Comparison of ENCODE assay signal across 8 mouse cellular contexts in the genomic region with DNA sequence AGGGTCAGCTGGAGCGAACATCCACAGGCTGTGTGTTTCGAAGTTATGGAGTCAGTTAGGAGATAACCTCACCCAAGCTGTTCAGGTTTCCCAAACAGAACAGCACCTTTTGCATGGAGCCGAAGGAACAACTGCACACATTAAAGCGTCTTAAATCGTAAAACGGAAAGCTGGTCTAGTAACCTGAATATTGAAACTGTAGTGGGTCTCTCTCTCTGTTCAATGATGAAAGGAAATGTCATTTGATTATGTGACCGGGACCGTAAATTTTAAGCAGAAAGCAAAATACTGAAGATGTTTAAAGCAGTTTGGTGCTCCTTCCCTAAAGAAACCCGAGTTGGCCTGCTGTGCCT. TPM values are rescaled to one million over a fixed set of nuclear protein-coding genes. Genes with fewer than 3 reads are reported as not detected.
DNase-seq lines count a peak whose midpoint lies in the region; ATAC-seq and TF ChIP-seq lines count a peak whose summit lies in the region.

No protein-coding gene starts in this region.

- 0 out of 2 replicates have a peak, but pooled peaks cover 12% of the 10 kb centered on the region for H3K36me3 ChIP-seq in heart, embryonic 12.5 days
- H3K36me3 ChIP-seq in ES-Bruce4 (ENCODE audit: control insufficient read depth, insufficient read depth, low read length, poor library complexity, severe bottlenecking) = 0 out of 2 replicates have a peak, but pooled peaks cover 3% of the 10 kb centered on the region
- H3K36me3 ChIP-seq in forebrain, embryonic 16.5 days (ENCODE audit: control insufficient read depth, insufficient read depth) = no peaks in the 10 kb centered on the region
- H3K36me3 ChIP-seq in macrophage (ENCODE audit: inconsistent target) = no peaks in the 10 kb centered on the region

- no peak for TF ChIP-seq CTCF in ES-Bruce4 (IDR thresholded peaks at IDR 0.05; ENCODE audit: low read depth, low read length)

- no peak for ATAC-seq in heart, embryonic 12.5 days (ENCODE audit: insufficient number of reproducible peaks, low FRiP score)
- no peak for ATAC-seq in forebrain, embryonic 16.5 days

- DNase-seq in heart, postnatal 25 days (ENCODE audit: low spot score) = no peak
- DNase-seq in B cell, adult 2 months = no peak
- no peak for DNase-seq in testis, postnatal 10 days (ENCODE audit: low spot score)
- DNase-seq in frontal cortex, postnatal 14 days (ENCODE audit: low spot score in 2 of 2) = no peak

- H3K4me2 ChIP-seq in heart, embryonic 12.5 days = peak overlapping the region; percentile 87
- H3K4me2 ChIP-seq in forebrain, embryonic 16.5 days (ENCODE audit: low read length) = peak overlapping the region; percentile 78

- H3K27me3 ChIP-seq in heart, embryonic 12.5 days (replicated peaks) = no peaks in the 10 kb centered on the region
- no peaks in the 10 kb centered on the region for H3K27me3 ChIP-seq in ES-Bruce4 (ENCODE audit: control insufficient read depth, insufficient read depth, low read length, poor library complexity, severe bottlenecking)
- no peaks in the 10 kb centered on the region for H3K27me3 ChIP-seq in forebrain, embryonic 16.5 days (replicated peaks; ENCODE audit: control insufficient read depth, insufficient read depth, low read length)

- no peak for TF ChIP-seq EP300 in ES-Bruce4 (IDR thresholded peaks at IDR 0.05; ENCODE audit: insufficient read depth, low read depth, low read length)

- peaks cover 79% of the 10 kb centered on the region for H3K79me2 ChIP-seq in macrophage (ENCODE audit: inconsistent target)

- no peak for TF ChIP-seq POLR2A in ES-Bruce4 (IDR thresholded peaks at IDR 0.05; ENCODE audit: insufficient read depth, low read length)

- H3K9ac ChIP-seq in heart, embryonic 12.5 days = peak overlapping the region; percentile 99
- H3K9ac ChIP-seq in ES-Bruce4 (ENCODE audit: low read depth, poor library complexity, severe bottlenecking) = peak overlapping the region; percentile 99
- peak overlapping the region; percentile 97 for H3K9ac ChIP-seq in forebrain, embryonic 16.5 days (replicated peaks; ENCODE audit: low read depth, low read length)

- peak overlapping the region; percentile 98 for H3K27ac ChIP-seq in heart, embryonic 12.5 days (ENCODE audit: poor library complexity, severe bottlenecking)
- H3K27ac ChIP-seq in ES-Bruce4 (ENCODE audit: insufficient read depth, low read length) = no peak overlapping the region
- peak overlapping the region; percentile 94; the same call in 1 of the 2 replicates for H3K27ac ChIP-seq in forebrain, embryonic 16.5 days (ENCODE audit: low read length)
- no peak overlapping the region for H3K27ac ChIP-seq in macrophage

- intact Hi-C loops in heart, postnatal 25 days (cut with DNase I) = loop anchor here (5.0 to 10.0 kb wide), 2 partner anchors 37 to 570 kb away; a partner anchor contains a TSS

- 21% methylated on average over 9 of the region's 9 CpGs for WGBS in heart, embryonic 12.5 days
- 11% methylated on average over 9 of the region's 9 CpGs for WGBS in forebrain, embryonic 16.5 days
- WGBS in macrophage (ENCODE audit: missing documents) = 11% methylated on average over 9 of the region's 9 CpGs

- H3K9me3 ChIP-seq in heart, embryonic 12.5 days (replicated peaks) = no peaks in the 10 kb centered on the region
- H3K9me3 ChIP-seq in ES-Bruce4 (replicated peaks; ENCODE audit: control insufficient read depth, insufficient read depth, low read length, poor library complexity, severe bottlenecking) = no peaks in the 10 kb centered on the region
- H3K9me3 ChIP-seq in forebrain, embryonic 16.5 days (ENCODE audit: control insufficient read depth, low read length) = no peaks in the 10 kb centered on the region

- peaks cover 18% of the 10 kb centered on the region for H3K4me1 ChIP-seq in heart, embryonic 12.5 days (replicated peaks)
- H3K4me1 ChIP-seq in ES-Bruce4 (ENCODE audit: control insufficient read depth, insufficient read depth, low read length) = no peaks in the 10 kb centered on the region
- peaks cover 24% of the 10 kb centered on the region for H3K4me1 ChIP-seq in forebrain, embryonic 16.5 days (replicated peaks; ENCODE audit: control insufficient read depth, insufficient read depth, low read length)

- peak overlapping the region; percentile 98 for H3K4me3 ChIP-seq in heart, embryonic 12.5 days
- H3K4me3 ChIP-seq in ES-Bruce4 (ENCODE audit: low read depth, low read length) (peak overlapping the region; percentile 80), macrophage (ENCODE audit: inconsistent target) (peak overlapping the region; percentile 42)
- H3K4me3 ChIP-seq in forebrain, embryonic 16.5 days (replicated peaks; ENCODE audit: low read length) = peak overlapping the region; percentile 100

RNA-seq across cellular contexts. Expression of a gene that starts 1.7 kb away (rescaled TPM):
- 47.8 and 49.1 TPM in 2 replicates for polyA plus RNA-seq in heart, embryonic 12.5 days (2016; fragmentation: Nextera tagmentation; extraction: Ambion mirVana)
- 10 to 100 TPM; 19.4 to 25.0 TPM for total RNA-seq in heart, postnatal 25 days (2021)
- polyA plus RNA-seq in ES-Bruce4 (2011; ENCODE audit: insufficient read depth, insufficient read length, low read depth, missing spikeins) = 60.1 and 64.7 TPM in 2 replicates
- polyA plus RNA-seq in forebrain, embryonic 16.5 days (2015; fragmentation: Nextera tagmentation; extraction: Ambion mirVana) = 79.6 and 87.4 TPM in 2 replicates
- total RNA-seq in macrophage (2018; cell fraction: chromatin; rRNA removed) = 10 to 100 TPM in 25 of 26 experiments, 1 to 10 TPM in 1; 9.5 to 32.9 (median 18.0) TPM
- total RNA-seq in macrophage (2018; cell fraction: cytosol; rRNA removed) = 10 to 100 TPM; 13.7 to 25.3 (median 20.6) TPM
- total RNA-seq in macrophage (2018; cell fraction: nucleus; rRNA removed) = 10 to 100 TPM; 14.1 to 43.1 (median 21.8) TPM
- polyA plus RNA-seq in macrophage (2018) = 14.6 to 19.9 TPM (median 19.6 TPM) in 3 replicates

RNA-seq across cellular contexts. Expression of a gene that starts 2.0 kb away (rescaled TPM):
- polyA plus RNA-seq in heart, embryonic 12.5 days (2016; fragmentation: Nextera tagmentation; extraction: Ambion mirVana) = 46.9 and 50.0 TPM in 2 replicates
- total RNA-seq in heart, postnatal 25 days (2021) = 10 to 100 TPM; 20.4 to 27.1 TPM
- 49.3 and 49.6 TPM in 2 replicates for polyA plus RNA-seq in ES-Bruce4 (2011; ENCODE audit: insufficient read depth, insufficient read length, low read depth, missing spikeins)
- polyA plus RNA-seq in forebrain, embryonic 16.5 days (2015; fragmentation: Nextera tagmentation; extraction: Ambion mirVana) = 97.6 and 100 TPM in 2 replicates
- 100 to 1,000 TPM; 103 to 190 (median 160) TPM for total RNA-seq in macrophage (2018; cell fraction: chromatin; rRNA removed)
- total RNA-seq in macrophage (2018; cell fraction: cytosol; rRNA removed) = 10 to 100 TPM; 11.2 to 23.0 (median 17.7) TPM
- total RNA-seq in macrophage (2018; cell fraction: nucleus; rRNA removed) = 100 to 1,000 TPM in 7 of 26 experiments, 10 to 100 TPM in 19; 47.5 to 112 (median 73.9) TPM
- polyA plus RNA-seq in macrophage (2018) = 10.8 to 17.8 TPM (median 15.1 TPM) in 3 replicates

RNA-seq across cellular contexts. Expression of a gene that starts 25.6 kb away (rescaled TPM):
- polyA plus RNA-seq in heart, embryonic 12.5 days (2016; fragmentation: Nextera tagmentation; extraction: Ambion mirVana) = 38.1 and 39.9 TPM in 2 replicates
- 10 to 100 TPM; 16.2 to 21.3 TPM for total RNA-seq in heart, postnatal 25 days (2021)
- polyA plus RNA-seq in ES-Bruce4 (2011; ENCODE audit: insufficient read depth, insufficient read length, low read depth, missing spikeins) = 65.8 and 75.1 TPM in 2 replicates
- 105 and 113 TPM in 2 replicates for polyA plus RNA-seq in forebrain, embryonic 16.5 days (2015; fragmentation: Nextera tagmentation; extraction: Ambion mirVana)
- total RNA-seq in macrophage (2018; cell fraction: chromatin; rRNA removed) = 100 to 1,000 TPM; 143 to 293 (median 240) TPM
- 10 to 100 TPM; 13.4 to 29.0 (median 17.2) TPM for total RNA-seq in macrophage (2018; cell fraction: cytosol; rRNA removed)
- total RNA-seq in macrophage (2018; cell fraction: nucleus; rRNA removed) = 100 to 1,000 TPM in 23 of 26 experiments, 10 to 100 TPM in 3; 74.4 to 188 (median 135) TPM
- 22.6 to 29.9 TPM (median 27.4 TPM) in 3 replicates for polyA plus RNA-seq in macrophage (2018)

Comparison
In these comparisons a context has a peak if more than half of its experiments do, and no peak if none do; other contexts are left out.
1. H3K27ac ChIP-seq: peak in heart, embryonic 12.5 days (single experiment) and forebrain, embryonic 16.5 days (single experiment); none in ES-Bruce4 (single experiment) and macrophage (single experiment).
2. H3K4me3 ChIP-seq: peak in every context shown above with its lines; median percentile 100 in forebrain, embryonic 16.5 days; 98 in heart, embryonic 12.5 days; 80 in ES-Bruce4; 42 in macrophage.
3. Peak in every context shown above with its lines, with median percentiles within 50 percentile points of each other: H3K9ac ChIP-seq.